Mouse (Mus musculus) heart, postnatal 10 days (tissue): ENCODE results near the gene Dut. TPM values are rescaled to one million over a fixed set of nuclear protein-coding genes. Genes with fewer than 3 reads are reported as not detected.
"Not testable (repeated sequence)": the region's sequence is repeated elsewhere in the genome, so short reads cannot be mapped to it uniquely, and the experiment has no call there.

Experiments
- DNase-seq, 2 experiments: peaks; one replicate each; pipeline ENCODE4 v3.0.0; 2021
- intact Hi-C: fragments of 180-260 bp; cut with DNase I; formaldehyde crosslinking; loops from one replicate; pipeline ENCODE4 v1.15.1; 2025
- total RNA-seq, 2 experiments: library from RNA; stranded (reverse); gene quantifications; 2 replicates each; pipeline ENCODE4 v1.2.3; 2021

Gene Dut
- total RNA-seq, 2 experiments from 2014 or later = 38.1 to 42.9 TPM

DNA sequence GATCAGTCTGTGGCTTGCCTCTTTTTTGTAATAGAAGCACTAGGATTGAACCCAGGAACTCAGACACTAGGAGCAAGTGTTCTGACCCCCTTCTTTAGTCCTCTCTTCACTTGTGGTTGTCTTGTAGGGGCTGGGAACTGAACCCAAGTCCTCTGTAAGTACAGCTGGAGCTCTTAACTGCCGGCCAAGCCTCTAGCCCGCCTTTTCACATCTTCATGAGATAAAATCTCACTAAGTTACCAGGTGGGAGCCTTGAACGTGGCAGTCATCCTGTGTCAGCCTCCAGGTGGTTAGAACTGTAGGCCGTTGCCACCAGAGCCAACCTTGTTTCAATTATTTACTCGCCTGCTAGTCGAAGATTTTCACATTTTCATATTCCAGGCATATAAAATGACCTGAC, 6.7 kb downstream of the Dut start:
- DNase-seq = no peak
- intact Hi-C loops = no loop called here

DNA sequence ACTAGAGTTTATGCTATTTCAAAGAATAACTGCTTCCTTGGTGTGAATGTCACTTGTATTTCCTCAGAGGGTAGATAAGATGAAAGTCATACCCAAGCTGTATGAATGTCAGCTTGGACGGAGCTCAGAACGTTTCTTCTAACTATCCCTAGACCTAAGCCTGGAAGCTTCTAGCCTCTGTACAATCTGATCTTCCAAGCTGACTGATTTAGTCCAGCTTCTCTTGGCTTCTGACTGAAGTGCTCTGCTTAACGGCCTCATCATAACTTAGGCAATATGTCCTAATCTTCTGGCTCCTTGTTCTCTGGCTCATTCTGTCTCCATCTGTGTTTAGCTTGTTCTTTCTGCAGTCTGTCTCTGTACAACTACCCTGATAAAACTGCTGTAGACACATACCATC, 7.6 kb downstream of the Dut start:
- DNase-seq = no peak
- intact Hi-C loops = no loop called here

DNA sequence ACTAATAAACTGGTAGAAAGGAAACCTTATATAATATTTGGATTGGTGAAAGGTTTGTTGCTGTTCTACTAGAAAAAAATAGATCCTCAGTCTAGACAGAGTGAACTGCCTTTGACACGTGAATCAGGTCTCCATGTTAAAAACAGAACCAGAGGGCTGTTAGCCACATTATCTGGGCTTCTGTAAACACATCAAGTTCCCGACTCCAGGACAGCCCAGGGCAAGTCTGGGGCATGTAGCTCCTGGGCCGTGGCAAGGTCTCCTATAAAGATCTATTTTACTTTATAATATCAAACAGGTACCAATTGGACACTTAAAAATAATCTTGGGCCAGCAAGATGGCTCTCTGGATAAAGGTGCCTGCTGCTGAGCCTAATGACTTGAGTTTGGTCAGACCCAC, 8.9 kb downstream of the Dut start:
- DNase-seq = no peak
- intact Hi-C loops = no loop called here

- DNase-seq = peak; percentile 37 to 57
- intact Hi-C loops = loop anchor here (5.0 kb wide), 1 partner anchor 473 kb away; no protein-coding TSS in a partner anchor
These were observed 12.5 kb downstream of the Dut start for GRCm38 (mm10) chr2:125259230-125260120.

DNA sequence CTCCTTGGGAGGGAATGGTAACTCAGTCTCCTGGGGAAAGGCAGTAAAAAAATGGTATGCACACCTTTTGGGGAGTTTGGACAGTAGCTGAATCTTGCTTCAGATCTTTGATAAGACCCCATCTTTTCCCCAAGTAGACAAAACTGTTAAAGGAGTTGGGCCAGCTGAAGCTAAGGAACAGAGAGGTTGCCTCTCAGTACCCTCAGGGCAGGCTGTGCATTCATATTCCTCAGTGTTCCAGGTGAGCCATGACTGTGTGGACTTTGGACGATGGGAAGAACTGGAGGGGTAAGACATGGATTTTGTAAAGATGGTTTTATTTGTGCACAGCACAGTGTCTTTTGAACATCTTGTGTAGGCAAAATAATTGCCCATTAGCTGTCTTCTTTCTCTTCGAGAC, 13.3 kb downstream of the Dut start:
- no peak for DNase-seq
- intact Hi-C loops = loop anchor here (5.0 kb wide), 1 partner anchor 472 kb away; no protein-coding TSS in a partner anchor

DNA sequence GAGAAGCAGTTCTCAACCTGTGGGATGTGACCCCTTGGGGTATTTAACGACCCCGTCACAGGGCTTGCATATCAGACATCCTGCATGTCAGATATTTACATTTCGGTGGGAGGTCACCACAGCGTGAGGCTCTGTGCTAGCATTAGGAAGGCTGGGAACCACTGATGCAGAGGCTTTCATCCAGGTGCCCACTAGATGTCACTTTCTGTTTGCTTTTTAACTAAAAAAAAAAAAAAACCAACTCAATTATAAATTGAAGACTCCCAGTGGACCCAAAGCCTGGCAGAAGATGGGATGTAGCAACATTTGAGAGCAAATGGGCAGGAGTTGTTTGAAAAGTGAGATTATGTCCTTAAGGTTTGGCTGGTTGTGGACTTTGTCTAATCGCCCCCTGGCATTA, 16.1 kb downstream of the Dut start:
- intact Hi-C loops = loop anchor here (5.0 kb wide), 1 partner anchor 469 kb away; no protein-coding TSS in a partner anchor
- peak; percentile 36 to 54 for DNase-seq

- intact Hi-C loops = loop anchor here (1.0 to 5.0 kb wide), 2 partner anchors 341 to 469 kb away; no protein-coding TSS in a partner anchor
- peak; percentile 31 to 40 for DNase-seq
These were observed 16.8 kb downstream of the Dut start for GRCm38 (mm10) chr2:125263753-125264152.

- intact Hi-C loops = loop anchor here (5.0 kb wide), 1 partner anchor 33 kb away; no protein-coding TSS in a partner anchor
- DNase-seq = no peak
These were observed 21.9 kb downstream of the Dut start for GRCm38 (mm10) chr2:125268876-125269275.

- no peak for DNase-seq
- intact Hi-C loops = no loop called here
These were observed 28.6 kb downstream of the Dut start for GRCm38 (mm10) chr2:125275617-125276016.

- intact Hi-C loops = no loop called here
- no peak for DNase-seq
These were observed 29.7 kb downstream of the Dut start for GRCm38 (mm10) chr2:125276692-125277091.

DNA sequence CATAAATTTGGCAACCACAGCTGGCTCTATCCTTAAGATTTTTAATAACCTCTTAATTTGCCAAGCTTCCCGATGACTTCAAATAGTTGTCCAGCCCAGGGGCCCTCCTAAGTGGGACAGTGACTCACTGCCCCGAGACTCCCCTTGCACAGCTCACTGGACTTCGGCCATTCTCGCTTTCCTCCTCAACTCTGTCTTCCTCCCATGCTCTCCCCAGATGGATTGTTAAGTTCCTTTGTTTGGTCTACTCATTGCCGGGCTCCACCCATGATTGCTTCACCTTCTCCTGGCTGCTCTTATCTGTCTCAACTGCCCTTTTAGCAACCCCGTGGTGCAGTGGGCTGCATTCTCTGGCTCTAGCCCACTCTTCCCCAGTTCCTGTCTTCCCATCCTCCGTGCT, 31.5 kb downstream of the Dut start:
- DNase-seq = peak; percentile 48 to 57
- intact Hi-C loops = no loop called here

GRCm38 (mm10) chr2:125279995-125280394, 33.0 kb downstream of the Dut start:
- DNase-seq, intact Hi-C loops: not testable (repeated sequence)

DNA sequence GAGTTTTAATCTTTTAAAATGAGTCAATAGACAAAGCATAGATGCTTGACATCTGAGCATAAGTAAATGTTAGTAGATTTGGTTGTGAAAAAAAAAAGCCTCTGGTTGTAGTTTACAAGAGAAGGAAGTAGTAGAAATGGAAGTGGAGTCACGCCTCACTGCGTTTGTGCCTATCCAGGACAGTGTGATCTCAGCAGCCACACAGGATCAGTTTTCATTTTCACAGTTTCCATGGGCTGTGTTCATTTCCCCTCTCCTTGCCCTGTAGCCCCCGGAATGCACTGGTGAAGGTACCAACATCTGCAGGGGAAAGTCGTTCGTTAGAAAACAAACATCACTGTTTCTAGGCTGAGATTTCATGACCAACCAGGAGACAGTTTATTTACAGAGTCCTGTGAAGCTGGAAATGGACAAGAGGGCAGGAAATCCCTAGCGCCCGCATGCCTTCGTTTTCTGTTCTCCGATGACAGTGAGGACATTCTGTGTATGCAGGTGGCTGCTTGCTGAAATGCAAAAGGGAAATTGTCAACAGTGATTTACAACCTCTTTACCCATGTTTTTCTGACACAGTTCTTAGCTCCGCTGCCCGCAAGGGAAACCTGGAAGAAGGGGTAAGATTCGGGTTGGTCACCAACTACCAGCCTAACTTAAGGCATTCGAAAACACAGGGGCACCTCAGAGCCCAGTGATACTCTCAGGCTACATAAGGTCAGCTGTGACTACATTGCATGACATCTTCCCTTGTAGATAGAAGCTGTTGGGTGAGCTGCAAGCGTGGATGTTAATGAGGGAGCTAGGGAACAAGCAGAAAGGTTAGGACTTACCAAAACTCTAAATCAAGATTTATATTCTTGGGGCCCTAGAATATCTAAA, 35.6 kb downstream of the Dut start:
- DNase-seq = no peak
- intact Hi-C loops = no loop called here

GRCm38 (mm10) chr2:125285777-125286176, 38.8 kb downstream of the Dut start:
- intact Hi-C loops = no loop called here
- DNase-seq = no peak

DNA sequence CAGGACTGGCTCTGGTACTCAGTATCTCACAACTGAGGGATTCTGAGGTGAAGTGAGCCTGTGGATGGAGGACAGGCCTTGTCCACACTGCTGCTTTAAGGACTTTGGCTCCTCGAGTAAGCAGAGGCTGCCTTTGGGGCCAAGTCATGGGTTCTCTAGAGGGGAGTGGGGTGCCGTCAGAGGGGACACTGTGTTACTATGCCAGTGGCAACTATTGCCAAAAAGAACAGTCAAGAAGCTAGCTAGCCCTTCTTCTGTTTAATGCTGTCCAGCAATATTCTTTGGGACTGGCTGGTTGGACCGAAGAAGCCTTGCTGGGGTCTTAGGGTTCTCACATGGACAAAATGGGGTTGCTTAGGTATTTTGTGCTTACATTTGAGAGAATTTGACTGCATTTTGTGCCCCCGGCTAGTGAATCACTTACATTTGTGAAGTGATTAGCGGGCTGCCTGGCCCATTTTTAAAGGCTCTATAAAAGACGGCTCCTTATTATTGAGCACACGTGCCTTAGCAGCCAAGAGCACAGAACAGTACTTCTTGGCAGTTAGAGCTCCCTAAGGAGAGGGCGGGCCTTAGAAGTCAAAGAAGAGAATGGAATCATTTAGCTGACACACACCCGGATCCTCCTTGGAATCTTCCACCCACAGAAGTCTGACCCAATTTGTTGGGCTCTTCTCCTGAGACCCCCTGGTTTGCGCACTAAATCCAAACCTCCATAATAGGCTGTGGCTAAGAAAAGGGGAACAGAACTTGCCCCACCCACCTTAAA, 43.4 kb downstream of the Dut start:
- intact Hi-C loops = no loop called here
- peak; percentile 77 to 82 for DNase-seq

GRCm38 (mm10) chr2:125291101-125291500, 44.1 kb downstream of the Dut start:
- intact Hi-C loops = no loop called here
- peak; percentile 50 to 59 for DNase-seq

DNA sequence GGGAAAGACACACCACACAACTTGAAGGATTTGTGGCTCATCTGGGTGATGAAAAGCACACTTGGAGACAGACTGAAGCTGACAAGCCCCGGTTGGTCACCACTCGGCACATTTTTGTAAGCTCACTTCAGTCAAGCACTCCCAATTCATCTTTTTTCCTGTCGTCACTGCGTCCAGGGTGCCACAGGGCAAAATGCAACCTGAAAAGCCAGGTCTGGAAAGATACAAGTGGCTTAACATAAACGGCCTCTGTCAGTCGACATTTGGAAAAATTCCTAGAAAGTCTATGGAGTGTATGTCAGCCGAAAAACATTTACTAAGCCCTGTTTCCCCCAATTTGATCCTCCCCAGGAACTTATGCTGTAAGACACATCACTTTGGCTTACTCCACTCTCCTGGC, 45.6 kb downstream of the Dut start:
- no peak for DNase-seq
- intact Hi-C loops = no loop called here

- intact Hi-C loops = no loop called here
- DNase-seq = peak; percentile 44 to 47
These were observed 47.0 kb downstream of the Dut start for GRCm38 (mm10) chr2:125293969-125294491.

- intact Hi-C loops = no loop called here
- DNase-seq = no peak
These were observed 48.5 kb downstream of the Dut start for GRCm38 (mm10) chr2:125295526-125295925.

DNA sequence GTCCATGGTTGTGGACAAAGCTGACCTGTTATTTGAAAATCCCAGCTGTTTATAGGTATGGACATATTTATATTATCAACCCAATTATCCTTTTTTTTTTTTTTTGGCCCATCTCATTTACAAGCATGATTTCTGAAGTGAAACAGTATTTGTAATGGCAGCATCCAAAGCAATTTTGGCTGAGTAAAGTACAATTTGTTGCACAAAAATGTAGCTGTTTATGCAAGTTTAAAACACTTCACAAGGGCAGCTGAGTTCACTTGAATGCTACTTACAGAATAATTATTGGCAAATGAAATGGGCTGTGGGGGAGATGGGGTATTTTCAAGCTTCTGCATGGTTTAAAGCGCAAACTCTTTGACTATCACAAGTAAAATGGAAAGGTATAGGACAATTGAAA, 51.9 kb downstream of the Dut start:
- intact Hi-C loops = no loop called here
- no peak for DNase-seq
